Mouse (Mus musculus) intestine, embryonic 15.5 days (tissue): ENCODE measurements around the gene Mcur1. TPM values are rescaled to one million over a fixed set of nuclear protein-coding genes. Genes with fewer than 3 reads are reported as not detected.
A peak's percentile ranks its signal among the peaks of the same experiment; 100 is the strongest.

ENCODE experiments used
- ATAC-seq: fragments of 200-750 bp; cut with Nextera tagmentation; 2 replicates; pipeline ENCODE4 v1.8.0; 2017; ENCODE audit warnings: moderate TSS enrichment, moderate library complexity
- H3K27ac ChIP-seq: fragments of 300-500 bp; sonication (generic); 2 replicates; pipeline ENCODE4 v1.5.1; 2015; ENCODE audit warnings: mild to moderate bottlenecking, inconsistent platforms
- H3K27me3 ChIP-seq: fragments of 300-500 bp; sonication (generic); replicated peaks from 2 replicates; pipeline ENCODE4 v1.6.1; 2015; ENCODE audit warnings: inconsistent platforms
- H3K36me3 ChIP-seq: fragments of 300-500 bp; sonication (generic); 2 replicates; pipeline ENCODE4 v1.6.1; 2015; ENCODE audit warnings: inconsistent platforms
- H3K4me1 ChIP-seq: fragments of 300-500 bp; sonication (generic); replicated peaks from 2 replicates; pipeline ENCODE4 v1.6.1; 2015; ENCODE audit warnings: inconsistent platforms
- H3K4me2 ChIP-seq: fragments of 300-500 bp; sonication (generic); replicated peaks from 2 replicates; pipeline ENCODE4 v1.6.1; 2015; ENCODE audit warnings: mild to moderate bottlenecking, inconsistent platforms
- H3K4me3 ChIP-seq: fragments of 300-500 bp; sonication (generic); replicated peaks from 2 replicates; pipeline ENCODE4 v1.5.1; 2015; ENCODE audit warnings: inconsistent platforms
- H3K9ac ChIP-seq: fragments of 300-500 bp; sonication (generic); 2 replicates; pipeline ENCODE4 v1.6.1; 2015; ENCODE audit warnings: inconsistent platforms
- H3K9me3 ChIP-seq: fragments of 300-500 bp; sonication (generic); 2 replicates; pipeline ENCODE4 v1.6.1; 2016; ENCODE audit warnings: inconsistent platforms
- WGBS: fragments of 180-500 bp; shearing (Covaris S2); methylation state at CpG from one replicate; pipeline ENCODE4 v1.1.7; 2015; 5-methylcytosine and 5-hydroxymethylcytosine counted together
- polyA plus RNA-seq: library from polyadenylated mRNA; unstranded; fragments of >200 nt; fragmentation: Nextera tagmentation; extraction: Ambion mirVana; gene quantifications from 2 replicates; pipeline ENCODE4 v1.2.1, GENCODE M21; 2015

Gene Mcur1
- polyA plus RNA-seq, 1 experiment from 2014 or later: 11.0 TPM

- Histone ChIP-seq H3K9ac (no peak overlapping the region), H3K36me3 (no peaks in the 10 kb centered on the region), H3K27me3 (no peaks in the 10 kb centered on the region), H3K4me1 (no peaks in the 10 kb centered on the region), H3K9me3 (no peaks in the 10 kb centered on the region), H3K4me2 (peak overlapping the region; percentile 39), H3K4me3 (no peak overlapping the region), H3K27ac (no peak overlapping the region)
- no peak for ATAC-seq
- WGBS: 34% methylated on average over 16 of the region's 16 CpGs
These were observed 23.0 kb upstream of the Mcur1 start for GRCm38 (mm10) chr13:43582961-43583360.

GRCm38 (mm10) chr13:43580661-43581060 is 20.7 kb upstream of the Mcur1 start:
- Histone ChIP-seq H3K4me3 (no peak overlapping the region), H3K9ac (no peak overlapping the region), H3K4me2 (no peak overlapping the region), H3K27ac (no peak overlapping the region), H3K27me3 (no peaks in the 10 kb centered on the region), H3K9me3 (no peaks in the 10 kb centered on the region), H3K4me1 (no peaks in the 10 kb centered on the region), H3K36me3 (no peaks in the 10 kb centered on the region)
- 88% methylated on average over 5 of the region's 5 CpGs for WGBS
- ATAC-seq: no peak

- Histone ChIP-seq H3K9me3 (no peaks in the 10 kb centered on the region), H3K36me3 (no peaks in the 10 kb centered on the region), H3K27ac (no peak overlapping the region), H3K4me3 (no peak overlapping the region), H3K27me3 (no peaks in the 10 kb centered on the region), H3K4me2 (no peak overlapping the region), H3K4me1 (no peaks in the 10 kb centered on the region), H3K9ac (no peak overlapping the region)
- no peak for ATAC-seq
- 27% methylated on average over 18 of the region's 18 CpGs for WGBS
These were observed 19.7 kb upstream of the Mcur1 start for GRCm38 (mm10) chr13:43579740-43580139.

GRCm38 (mm10) chr13:43577766-43578165 is 17.8 kb upstream of the Mcur1 start:
- no peak overlapping the region for H3K9ac ChIP-seq
- H3K4me2 ChIP-seq: no peak overlapping the region
- H3K36me3 ChIP-seq: no peaks in the 10 kb centered on the region
- H3K4me1 ChIP-seq: no peaks in the 10 kb centered on the region
- no peak for ATAC-seq
- H3K27ac ChIP-seq: no peak overlapping the region
- no peaks in the 10 kb centered on the region for H3K27me3 ChIP-seq
- no peak overlapping the region for H3K4me3 ChIP-seq
- H3K9me3 ChIP-seq: no peaks in the 10 kb centered on the region
- WGBS: 92% methylated on average over 12 of the region's 12 CpGs

GRCm38 (mm10) chr13:43577254-43577653 is 17.3 kb upstream of the Mcur1 start:
- Histone ChIP-seq H3K27ac (no peak overlapping the region), H3K36me3 (no peaks in the 10 kb centered on the region), H3K4me1 (no peaks in the 10 kb centered on the region), H3K9me3 (no peaks in the 10 kb centered on the region), H3K9ac (no peak overlapping the region), H3K4me2 (no peak overlapping the region), H3K27me3 (no peaks in the 10 kb centered on the region), H3K4me3 (no peak overlapping the region)
- WGBS: 65% methylated on average over 5 of the region's 5 CpGs
- ATAC-seq: no peak

GRCm38 (mm10) chr13:43575431-43575830 is 15.4 kb upstream of the Mcur1 start:
- 92% methylated on average over 5 of the region's 5 CpGs for WGBS
- H3K36me3 ChIP-seq: no peaks in the 10 kb centered on the region
- H3K27ac ChIP-seq: no peak overlapping the region
- no peak overlapping the region for H3K4me2 ChIP-seq
- no peaks in the 10 kb centered on the region for H3K4me1 ChIP-seq
- no peak overlapping the region for H3K4me3 ChIP-seq
- no peaks in the 10 kb centered on the region for H3K27me3 ChIP-seq
- ATAC-seq: no peak
- no peak overlapping the region for H3K9ac ChIP-seq
- H3K9me3 ChIP-seq: no peaks in the 10 kb centered on the region

GRCm38 (mm10) chr13:43573979-43574378 is 14.0 kb upstream of the Mcur1 start:
- no peaks in the 10 kb centered on the region for H3K9me3 ChIP-seq
- 57% methylated on average over 2 of the region's 2 CpGs for WGBS
- H3K36me3 ChIP-seq: no peaks in the 10 kb centered on the region
- no peak overlapping the region for H3K9ac ChIP-seq
- no peaks in the 10 kb centered on the region for H3K27me3 ChIP-seq
- ATAC-seq: no peak
- H3K4me2 ChIP-seq: no peak overlapping the region
- H3K4me3 ChIP-seq: no peak overlapping the region
- no peaks in the 10 kb centered on the region for H3K4me1 ChIP-seq
- H3K27ac ChIP-seq: no peak overlapping the region

GRCm38 (mm10) chr13:43567141-43567891 is 7.3 kb upstream of the Mcur1 start:
- Histone ChIP-seq H3K9ac (no peak overlapping the region), H3K4me1 (0 out of 2 replicates have a peak, but pooled peaks cover 2% of the 10 kb centered on the region), H3K4me2 (no peak overlapping the region), H3K36me3 (no peaks in the 10 kb centered on the region), H3K27ac (0 out of 2 replicates have a peak overlapping the region, but pooled peaks have one; percentile 13), H3K9me3 (no peaks in the 10 kb centered on the region), H3K4me3 (no peak overlapping the region), H3K27me3 (no peaks in the 10 kb centered on the region)
- WGBS: 65% methylated on average over 25 of the region's 25 CpGs
- ATAC-seq: no peak

GRCm38 (mm10) chr13:43566184-43566583 is 6.2 kb upstream of the Mcur1 start:
- no peaks in the 10 kb centered on the region for H3K36me3 ChIP-seq
- no peaks in the 10 kb centered on the region for H3K27me3 ChIP-seq

GRCm38 (mm10) chr13:43565346-43565745 is 5.4 kb upstream of the Mcur1 start:
- Histone ChIP-seq H3K27me3 (no peaks in the 10 kb centered on the region), H3K27ac (no peak overlapping the region), H3K4me3 (no peak overlapping the region), H3K4me2 (no peak overlapping the region), H3K36me3 (no peaks in the 10 kb centered on the region), H3K9ac (no peak overlapping the region), H3K9me3 (no peaks in the 10 kb centered on the region), H3K4me1 (0 out of 2 replicates have a peak, but pooled peaks cover 5% of the 10 kb centered on the region)
- no peak for ATAC-seq
- 16% methylated on average over 9 of the region's 9 CpGs for WGBS

More at GRCm38 (mm10) chr13:43566184-43566583, 6.2 kb upstream of the Mcur1 start:
- H3K9me3 ChIP-seq: no peaks in the 10 kb centered on the region
- ATAC-seq: no peak
- 87% methylated on average over 8 of the region's 8 CpGs for WGBS
- H3K27ac ChIP-seq: no peak overlapping the region
- H3K4me3 ChIP-seq: no peak overlapping the region
- H3K4me2 ChIP-seq: no peak overlapping the region
- 0 out of 2 replicates have a peak, but pooled peaks cover 4% of the 10 kb centered on the region for H3K4me1 ChIP-seq
- no peak overlapping the region for H3K9ac ChIP-seq

- Histone ChIP-seq H3K4me1 (0 out of 2 replicates have a peak, but pooled peaks cover 5% of the 10 kb centered on the region), H3K4me3 (no peak overlapping the region), H3K9ac (no peak overlapping the region), H3K27me3 (no peaks in the 10 kb centered on the region), H3K27ac (no peak overlapping the region), H3K4me2 (no peak overlapping the region), H3K9me3 (no peaks in the 10 kb centered on the region), H3K36me3 (no peaks in the 10 kb centered on the region)
- WGBS: 81% methylated on average over 5 of the region's 5 CpGs
- ATAC-seq: no peak
These were observed 4.7 kb upstream of the Mcur1 start for GRCm38 (mm10) chr13:43564733-43565132.

GRCm38 (mm10) chr13:43562726-43563125 is 2.7 kb upstream of the Mcur1 start:
- 88% methylated on average over 5 of the region's 5 CpGs for WGBS
- no peak overlapping the region for H3K4me3 ChIP-seq
- no peak overlapping the region for H3K27ac ChIP-seq
- H3K27me3 ChIP-seq: no peaks in the 10 kb centered on the region
- no peaks in the 10 kb centered on the region for H3K9me3 ChIP-seq
- H3K4me2 ChIP-seq: no peak overlapping the region
- H3K36me3 ChIP-seq: no peaks in the 10 kb centered on the region
- ATAC-seq: no peak
- H3K9ac ChIP-seq: no peak overlapping the region
- H3K4me1 ChIP-seq: peaks cover 5% of the 10 kb centered on the region; the same call in 1 of the 2 replicates
